Mouse (Mus musculus) ZHBTc4 (cell line): ENCODE measurements at regions not wholly inside any gene's neighbourhood (a gene's known extent, or its start where the extent isn't known, plus 50 kb on each side); places are given as distances from the start of the nearest gene placed in this dataset.

ENCODE experiments used
- DNase-seq: peaks from one replicate; pipeline ENCODE4 v3.0.0-alpha.2; 2011; ENCODE audit warnings: low read depth, low spot score

DNA sequence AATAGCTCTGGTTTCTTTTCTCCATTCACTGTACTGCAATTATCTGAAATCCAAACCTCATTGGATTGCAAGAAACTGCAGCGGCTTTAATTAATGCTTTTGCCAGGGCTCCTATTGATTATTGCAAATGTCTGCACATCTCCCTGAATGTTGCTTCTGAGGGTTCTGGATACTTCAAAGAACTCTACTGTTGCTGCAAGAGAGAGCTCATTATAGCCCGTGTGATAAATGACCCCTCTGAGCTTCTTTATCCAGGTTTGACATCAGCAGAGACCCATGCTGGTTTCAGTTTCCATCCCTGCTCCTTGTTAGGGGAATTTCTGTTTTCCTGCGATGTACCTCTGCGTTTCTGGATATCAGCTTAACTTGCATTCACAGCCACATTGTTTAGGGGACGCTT lies 78.4 kb upstream of the Nav3 start:
- no peak for DNase-seq

DNA sequence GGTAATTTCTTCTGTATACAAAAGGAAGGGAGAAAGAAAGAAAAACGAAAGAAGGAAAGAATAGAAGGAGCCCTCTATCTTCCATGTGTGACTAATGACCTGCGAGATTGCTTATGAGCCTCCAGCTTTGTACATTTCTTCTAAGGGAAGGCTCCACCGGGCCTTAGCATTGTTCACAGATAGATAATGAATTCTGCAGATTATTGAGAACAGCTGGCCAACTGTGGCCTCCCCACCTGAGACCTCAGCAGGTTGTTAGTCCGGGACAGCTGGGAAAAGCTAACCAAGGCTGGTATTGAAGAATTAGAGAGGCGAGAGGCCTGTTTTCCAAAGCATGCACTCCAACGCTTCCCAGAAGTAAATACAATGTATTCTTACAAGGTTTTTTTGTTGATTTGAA lies 86.7 kb upstream of the Nav3 start:
- DNase-seq: no peak

DNA sequence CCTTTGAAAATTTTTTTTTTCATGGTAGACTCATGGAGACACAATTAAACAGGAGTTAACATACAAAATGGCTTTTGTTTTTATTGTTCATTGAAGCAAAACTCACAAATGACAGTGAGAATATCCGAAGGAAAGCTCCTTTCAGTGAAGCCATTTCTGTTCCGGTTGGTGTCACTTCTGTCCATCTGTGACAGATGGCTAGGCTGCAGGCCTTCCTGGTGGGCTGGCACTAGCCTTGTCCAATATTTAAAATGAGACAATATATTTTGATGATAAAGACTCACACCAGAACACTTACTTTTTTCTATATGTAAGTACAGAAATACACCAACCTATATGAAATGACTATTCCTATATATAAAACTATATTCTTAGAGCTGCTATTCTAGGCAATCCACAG lies 92.4 kb upstream of the Nav3 start:
- DNase-seq: no peak

DNA sequence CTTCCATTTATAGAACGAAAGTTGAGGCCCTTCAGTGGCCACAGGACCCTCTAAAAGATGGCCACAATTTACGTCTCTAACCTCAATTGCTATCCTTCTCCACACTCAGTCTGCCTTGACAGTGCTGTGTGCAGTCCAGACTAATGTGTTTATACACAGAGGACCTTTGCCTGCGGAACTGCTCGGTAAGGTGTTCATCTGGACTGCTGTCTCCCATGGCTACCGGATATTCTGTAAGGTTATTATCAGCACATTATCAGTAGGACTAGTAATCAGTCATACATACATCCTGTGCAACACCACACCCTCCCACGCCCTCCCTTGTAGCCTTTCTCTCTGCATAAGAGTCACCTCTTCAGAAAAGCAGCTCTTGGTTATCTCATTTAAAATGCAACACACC lies 98.0 kb upstream of the Nav3 start:
- no peak for DNase-seq

DNA sequence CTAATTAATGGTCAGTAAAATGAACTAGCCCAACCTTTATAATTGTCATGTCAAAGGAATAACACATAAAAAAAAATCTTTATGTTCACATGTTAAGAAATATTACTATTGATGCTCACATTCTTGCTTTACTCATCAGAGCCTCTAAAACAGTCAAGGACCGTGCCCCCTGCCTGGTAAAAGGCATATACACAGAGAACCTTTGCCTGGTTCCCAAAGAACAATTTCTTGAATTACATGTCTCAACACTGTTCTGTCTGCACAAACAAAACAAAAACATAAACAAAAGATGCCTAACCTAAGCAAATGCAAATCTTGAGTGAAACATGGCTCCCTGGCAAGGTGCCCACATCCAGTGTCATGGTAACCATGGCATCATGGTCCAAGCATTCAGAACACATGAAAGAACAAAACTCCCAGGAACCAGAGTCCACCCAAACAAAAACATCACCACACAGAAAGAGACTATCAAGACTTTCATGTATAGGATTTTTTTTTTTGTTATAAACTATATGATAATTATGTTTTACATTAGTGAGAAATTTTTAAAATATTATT lies 100.4 kb upstream of the Nav3 start:
- no peak for DNase-seq

DNA sequence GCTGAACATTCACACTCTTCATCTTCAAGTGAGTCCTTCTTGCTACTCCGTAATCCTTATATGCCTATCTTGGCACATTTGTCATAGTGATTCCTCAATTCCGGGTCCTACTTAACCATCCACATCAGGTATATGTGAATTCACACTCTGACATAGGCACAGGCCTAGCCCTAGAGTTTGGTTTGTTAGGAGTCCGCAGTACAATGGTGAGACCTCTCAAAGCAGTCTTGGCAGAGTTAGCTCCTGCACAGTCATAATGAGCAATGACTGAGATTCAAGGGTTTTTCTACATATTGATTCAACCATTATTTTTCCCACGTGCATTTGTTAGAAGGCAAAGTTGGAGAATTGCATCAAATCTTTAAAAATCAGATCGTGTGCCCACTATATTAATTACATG lies 107.1 kb upstream of the Nav3 start:
- DNase-seq: no peak

DNA sequence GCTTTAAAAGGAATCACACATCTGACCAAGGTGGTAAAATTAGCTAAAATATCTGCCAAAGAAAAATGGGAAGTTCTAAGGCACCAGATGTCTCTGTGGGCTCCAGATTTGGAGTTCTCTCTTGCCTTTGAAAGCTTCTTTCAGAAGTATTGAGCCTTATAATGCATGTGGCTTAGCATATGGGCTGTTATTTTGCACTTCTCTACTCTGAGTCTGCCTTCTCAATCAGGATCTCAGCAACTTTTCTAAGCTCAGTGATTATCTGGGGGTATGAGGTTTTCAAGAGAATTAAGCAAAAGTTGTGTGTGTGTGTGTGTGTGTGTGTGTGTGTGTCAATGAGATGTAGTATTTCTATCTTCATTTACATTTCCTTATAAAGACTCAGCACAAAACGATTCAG lies 107.6 kb upstream of the Nav3 start:
- no peak for DNase-seq

DNA sequence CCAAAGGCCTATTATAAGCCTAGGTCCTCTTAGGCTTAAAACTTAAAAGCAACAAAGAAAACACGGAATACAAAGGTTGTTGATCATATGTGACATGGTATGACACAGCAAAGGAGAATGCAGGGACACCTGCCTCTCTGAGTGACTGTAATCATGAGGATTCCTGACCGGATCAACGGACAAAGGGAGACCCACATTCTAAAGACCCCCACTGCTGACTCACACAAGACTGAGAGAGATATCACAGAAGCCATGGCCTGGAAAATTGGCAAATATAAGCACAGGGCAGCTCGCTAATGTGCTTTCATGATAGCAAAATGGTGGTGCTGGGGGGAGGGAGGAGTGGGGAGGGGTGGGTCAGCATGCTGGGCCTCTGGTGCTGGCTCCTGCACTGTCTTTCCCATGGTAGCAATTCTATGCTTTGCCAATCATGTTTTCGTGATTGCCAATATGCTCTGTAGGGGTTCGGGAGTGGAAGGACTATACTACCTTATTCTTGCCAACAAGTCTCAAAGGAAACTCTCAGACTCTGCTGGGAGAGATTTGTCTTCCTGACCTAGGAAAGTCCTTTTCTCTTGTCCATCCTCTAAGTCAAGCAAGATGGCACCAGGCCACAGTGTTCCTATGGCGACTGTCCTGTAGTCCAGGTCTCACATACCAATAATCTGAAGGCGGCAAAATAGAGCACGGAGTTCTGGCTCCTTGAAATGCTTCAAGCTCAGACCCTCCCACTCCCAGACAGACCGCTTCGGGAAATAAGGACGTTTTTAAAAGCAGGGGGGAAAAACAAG lies 110.5 kb upstream of the Nav3 start:
- no peak for DNase-seq

DNA sequence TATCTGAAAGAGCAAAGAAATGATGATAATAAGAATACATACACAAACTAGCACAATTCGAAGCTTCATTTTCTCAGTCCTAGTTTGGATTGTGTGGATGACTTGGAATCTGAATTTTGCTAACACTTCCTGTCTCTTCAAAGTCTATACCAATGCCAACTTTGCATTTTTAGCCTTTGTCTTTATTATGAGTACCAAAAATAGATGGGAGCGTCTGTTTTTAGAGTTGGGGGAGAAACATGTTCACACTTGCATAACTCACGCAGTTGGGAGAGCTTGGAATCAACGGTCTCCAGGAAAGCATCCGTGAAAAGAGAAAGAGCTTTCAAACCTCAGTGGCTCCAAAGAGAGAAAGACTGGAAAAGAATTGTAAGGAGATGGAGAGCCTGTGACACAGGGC lies 114.5 kb upstream of the Nav3 start:
- DNase-seq: no peak

DNA sequence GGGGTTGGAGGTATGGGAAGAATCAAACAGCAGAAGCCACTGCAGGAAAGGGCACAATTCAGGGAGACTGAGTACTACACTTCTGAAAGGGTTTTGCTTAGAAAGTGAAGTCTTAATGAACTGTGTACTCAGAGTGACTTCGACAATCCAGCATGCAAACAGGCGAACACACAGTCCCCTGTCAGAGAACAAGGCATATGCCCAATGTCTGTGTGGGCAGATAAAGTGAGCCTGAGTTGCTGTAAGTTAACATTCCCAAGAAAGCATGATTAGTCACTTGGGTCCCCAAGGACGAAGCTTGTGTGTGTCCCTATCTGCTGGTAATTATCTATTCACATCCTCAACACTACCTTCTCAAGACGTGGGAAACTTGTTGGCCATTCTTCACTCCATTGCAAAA lies 115.2 kb upstream of the Nav3 start:
- no peak for DNase-seq

DNA sequence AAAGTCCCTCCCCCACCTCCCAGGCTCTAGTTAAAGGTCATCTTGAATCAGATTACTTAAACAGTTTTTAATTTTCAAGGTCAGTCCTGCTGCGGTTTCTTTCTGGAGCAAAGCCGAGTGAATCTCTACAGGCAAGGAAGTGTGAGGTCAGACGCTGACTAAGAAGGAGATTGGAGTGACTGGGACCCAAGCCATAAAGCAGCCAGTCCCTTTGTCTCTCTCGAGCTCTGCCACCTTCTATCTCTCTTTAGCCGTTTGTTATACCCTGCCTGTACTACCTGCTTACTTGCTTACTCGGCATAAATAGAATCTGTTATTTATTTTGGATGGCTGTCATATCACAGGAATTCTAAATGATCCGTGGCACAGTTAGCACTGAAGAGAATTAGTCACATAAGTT lies 117.5 kb upstream of the Nav3 start:
- no peak for DNase-seq

DNA sequence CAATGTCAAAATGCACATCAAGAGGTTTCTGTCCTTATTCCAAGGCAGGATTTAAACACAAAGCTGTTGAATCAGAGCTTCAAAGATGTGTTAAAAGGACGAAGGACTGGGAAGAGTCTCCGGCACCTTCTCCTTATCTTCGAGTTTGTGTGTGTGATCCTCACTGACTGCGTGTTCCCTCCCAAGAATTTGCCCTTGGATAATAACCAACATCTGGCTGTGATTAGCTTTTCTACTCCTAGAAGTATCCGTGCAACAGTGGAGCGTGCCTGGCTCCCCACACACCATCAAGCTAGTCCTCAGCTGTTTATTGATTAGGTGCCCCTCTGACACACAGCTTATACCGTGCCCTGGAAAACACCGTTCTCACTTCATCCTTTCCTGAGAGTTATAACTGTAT lies 130.0 kb upstream of the Nav3 start:
- DNase-seq: no peak

DNA sequence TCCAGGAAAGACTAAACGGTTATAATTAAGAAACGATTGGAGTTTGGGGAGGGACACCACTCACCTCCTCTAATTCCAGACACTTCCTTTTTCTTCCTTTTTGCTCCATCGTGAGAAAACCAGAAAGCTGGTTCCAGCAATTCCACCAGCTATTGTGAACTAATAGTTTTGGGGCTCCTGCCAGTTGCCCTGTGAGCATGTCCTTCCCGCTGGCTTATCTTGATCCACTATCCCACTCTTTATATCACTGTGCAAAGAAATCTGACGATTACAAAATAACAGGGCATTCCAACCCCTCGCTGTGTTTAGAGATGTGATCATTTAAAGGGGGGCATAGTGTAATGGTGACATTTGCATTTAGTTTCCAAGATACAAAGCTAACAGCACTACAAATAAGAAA lies 130.5 kb upstream of the Nav3 start:
- DNase-seq: no peak

DNA sequence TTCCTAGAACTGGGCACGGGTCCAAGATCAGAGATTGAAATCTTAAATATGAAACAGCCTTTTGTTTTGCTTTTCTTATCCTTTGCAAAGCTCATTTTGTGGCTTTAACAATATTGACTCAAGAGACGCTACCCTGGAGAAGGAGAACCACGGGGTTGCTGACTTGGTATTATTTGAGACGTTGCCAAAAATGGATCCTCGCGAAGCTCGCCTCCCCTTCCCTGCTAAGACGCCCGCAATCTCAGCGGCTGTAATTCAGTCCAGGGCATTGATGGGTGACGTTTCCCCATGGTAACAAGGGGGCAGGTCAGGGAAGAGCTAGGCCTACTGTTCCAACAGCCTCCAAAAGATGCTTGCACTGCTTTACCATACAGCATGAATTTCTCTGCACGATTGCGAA lies 131.5 kb upstream of the Nav3 start:
- no peak for DNase-seq

DNA sequence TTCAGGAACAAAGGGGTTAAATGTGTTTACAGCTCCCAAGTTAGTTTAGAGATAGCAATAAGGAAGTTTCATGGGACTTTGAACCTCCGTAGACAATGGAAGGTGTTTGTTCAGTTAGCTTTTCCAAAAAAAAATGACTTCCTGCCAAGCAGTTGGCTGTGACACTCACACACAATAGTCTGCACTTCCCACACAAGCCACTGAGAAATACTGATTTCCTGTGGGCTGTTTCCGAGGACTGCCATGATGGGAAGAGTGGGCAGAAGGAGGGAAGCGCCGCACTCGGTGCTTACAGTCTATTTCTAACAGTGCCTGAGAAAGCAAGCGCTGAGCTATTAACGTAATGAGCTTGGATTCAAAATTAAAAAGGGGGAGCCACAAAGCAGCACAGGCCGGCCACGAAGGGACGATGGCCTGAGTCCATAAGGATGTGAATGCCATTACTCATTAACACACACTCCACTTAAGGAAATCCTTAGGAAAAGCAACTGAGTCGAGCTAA lies 144.4 kb upstream of the Nav3 start:
- no peak for DNase-seq

DNA sequence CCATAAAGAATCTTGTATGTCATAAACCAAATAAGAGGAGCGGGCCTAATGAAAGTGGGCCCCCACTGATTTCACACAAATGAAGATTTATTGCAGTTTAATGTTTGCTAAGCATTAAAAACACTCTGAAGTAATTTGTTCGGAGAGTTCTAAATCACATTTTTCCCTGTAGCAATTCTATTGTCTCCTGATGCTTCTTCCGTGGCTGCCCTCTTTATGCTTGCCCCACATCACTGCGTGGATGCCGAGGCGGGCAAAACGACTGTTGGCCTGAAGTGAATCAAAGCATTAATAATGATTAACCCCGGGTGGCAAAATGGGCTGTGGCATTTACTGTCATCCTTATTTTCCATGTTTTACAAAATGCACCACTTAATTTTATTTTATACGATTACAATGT lies 134.9 kb upstream of the E2f7 start:
- DNase-seq: no peak

DNA sequence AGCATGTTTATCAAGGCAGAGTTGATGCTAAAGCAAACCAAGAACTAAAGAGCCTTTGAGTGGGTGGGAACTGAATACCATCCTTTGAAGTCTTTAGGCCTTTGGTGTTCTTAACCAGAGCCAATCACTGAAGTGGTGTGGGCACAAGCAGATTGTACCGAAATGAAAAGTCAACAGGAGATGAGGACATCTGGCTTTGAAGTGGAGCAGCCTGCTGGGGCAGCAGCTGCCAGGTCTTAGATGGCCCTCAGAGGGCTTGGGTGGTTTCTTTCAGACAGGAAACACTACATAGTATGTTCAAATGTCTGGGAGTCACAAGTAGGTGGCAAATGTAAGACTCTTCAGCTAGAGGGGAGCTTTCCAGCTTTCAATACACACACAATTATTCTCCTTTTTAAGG lies 128.2 kb upstream of the E2f7 start:
- no peak for DNase-seq

DNA sequence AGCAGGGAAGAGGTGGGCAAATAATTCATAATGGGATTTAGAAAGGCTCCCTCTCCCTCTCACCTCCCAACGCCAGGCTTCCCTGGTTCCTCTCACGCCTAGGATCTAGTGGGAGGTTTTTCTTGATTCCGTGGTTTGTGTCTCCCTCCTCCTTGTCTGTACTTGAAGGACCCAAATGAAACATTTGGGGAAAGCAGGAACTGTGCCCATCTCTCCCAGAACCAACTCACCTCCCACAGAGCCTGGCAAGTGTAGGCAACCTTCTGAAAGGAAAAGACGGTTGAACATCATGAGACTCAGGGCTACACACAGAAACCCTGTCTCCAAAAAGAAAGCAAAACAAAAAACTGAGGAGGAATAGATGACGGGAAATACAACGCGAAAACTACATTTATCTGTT lies 126.0 kb upstream of the E2f7 start:
- no peak for DNase-seq

DNA sequence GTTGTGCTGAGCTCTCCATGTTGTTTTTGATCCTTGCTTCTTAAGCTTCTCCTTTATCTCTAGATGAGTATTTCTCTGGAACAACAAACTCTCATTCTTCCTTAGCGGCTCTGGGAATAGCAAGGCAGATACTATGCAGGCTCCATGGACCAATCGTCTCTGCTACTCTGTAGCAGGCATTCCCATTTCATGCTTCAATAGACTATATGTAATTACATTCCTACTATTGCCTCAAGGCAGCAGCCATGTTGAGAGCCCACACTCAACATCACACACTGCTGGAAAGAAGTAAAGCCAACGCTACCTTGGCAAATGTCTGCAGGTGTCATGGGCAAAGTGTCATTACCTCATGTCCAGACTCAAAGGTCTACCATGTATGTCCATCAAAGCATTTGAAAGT lies 119.6 kb upstream of the E2f7 start:
- DNase-seq: no peak

DNA sequence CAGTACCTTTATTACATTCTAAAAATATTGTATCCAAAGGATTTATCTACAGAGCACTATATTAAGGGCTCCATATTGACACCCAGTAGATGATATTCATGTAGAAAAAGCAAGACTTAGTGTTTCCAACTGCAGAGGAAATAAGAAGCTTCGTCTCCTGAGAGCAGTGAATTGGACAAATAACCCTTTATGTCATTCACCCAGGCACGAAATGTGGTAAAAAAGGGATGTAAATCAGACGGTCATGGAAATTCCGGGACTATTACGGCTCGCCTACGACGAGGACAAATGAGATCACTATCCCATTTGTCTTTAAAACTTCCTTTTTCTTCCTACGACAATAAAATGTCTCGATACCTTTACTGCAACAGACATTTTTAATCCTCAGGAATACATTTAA lies 104.8 kb upstream of the E2f7 start:
- DNase-seq: no peak

DNA sequence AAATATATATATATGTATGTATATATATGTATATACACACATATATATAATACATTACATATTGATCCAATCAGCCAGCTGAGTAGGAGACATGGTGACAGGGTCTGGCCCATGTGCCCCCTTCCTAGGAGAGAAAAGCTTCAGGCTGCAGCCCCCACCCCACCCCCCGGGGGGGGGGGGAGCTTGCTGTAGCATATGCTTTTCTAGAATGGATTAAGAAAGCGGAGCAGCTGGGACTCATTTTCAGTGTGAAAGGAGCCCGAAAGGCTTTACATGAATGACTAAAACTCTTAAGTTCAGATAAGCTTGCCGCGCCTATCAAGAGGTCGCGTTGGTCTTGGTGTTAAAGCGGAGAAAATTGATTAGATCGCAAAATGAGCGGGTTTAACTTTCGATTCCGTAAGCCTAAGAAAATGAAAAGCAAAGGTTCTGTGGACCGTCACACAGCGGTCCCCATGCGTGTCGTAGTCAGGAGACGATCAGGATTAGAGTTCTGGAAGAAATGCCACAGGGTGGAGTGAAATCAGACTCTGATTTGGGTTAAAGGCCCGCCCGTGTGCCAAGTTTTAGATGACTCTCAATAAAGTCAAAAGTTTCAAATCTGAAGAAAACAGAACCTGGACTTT lies 103.1 kb upstream of the E2f7 start:
- DNase-seq: no peak

DNA sequence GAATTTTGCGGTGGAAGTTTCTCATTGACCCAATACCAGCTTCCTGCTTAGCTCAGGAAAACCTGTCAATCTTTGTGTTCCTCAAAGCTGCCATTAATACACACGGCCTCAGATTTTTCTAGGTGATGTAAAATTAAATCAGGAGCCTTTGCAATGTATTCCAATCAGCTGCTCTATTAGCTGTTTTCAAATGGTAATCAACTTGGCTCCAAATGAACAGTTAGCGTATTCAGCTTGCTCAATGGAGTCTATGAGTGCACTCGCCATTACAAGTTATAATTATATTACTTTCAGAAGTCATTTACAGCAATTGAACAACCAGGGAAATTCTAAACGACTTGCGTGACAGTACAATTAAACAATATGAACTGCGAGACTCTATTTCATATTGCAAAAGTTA lies 97.6 kb upstream of the E2f7 start:
- no peak for DNase-seq

DNA sequence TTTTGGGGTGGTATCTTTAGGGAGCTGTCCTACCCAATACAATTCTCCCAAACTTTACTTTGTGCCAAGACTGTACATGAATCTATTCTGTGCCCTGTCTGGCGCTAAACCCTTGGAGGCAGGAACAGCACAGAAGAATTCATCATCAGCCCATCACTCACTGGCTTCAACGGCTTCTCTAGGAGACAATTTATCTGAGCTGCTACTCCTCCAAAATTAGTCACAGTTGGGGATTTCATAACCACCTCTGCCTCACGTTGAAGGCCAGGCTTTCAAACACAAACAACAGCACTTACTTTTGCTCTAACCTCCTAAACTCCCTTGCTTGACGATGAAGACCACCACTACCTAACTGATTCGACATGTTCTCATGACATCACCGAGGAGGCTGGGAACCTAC lies 95.1 kb upstream of the E2f7 start:
- no peak for DNase-seq
